Mouse (Mus musculus) ES-E14 (cell line): ENCODE measurements at regions not wholly inside any gene's neighbourhood (a gene's known extent, or its start where the extent isn't known, plus 50 kb on each side); places are given as distances from the start of the nearest gene placed in this dataset.

ENCODE experiments used
- DNase-seq: peaks from one replicate; pipeline ENCODE4 v3.0.0-alpha.2; 2013; ENCODE audit warnings: low read depth, low spot score
- H3K27ac ChIP-seq: 2 replicates; pipeline ENCODE4 v1.5.1; 2012; ENCODE audit warnings: low read depth, mild to moderate bottlenecking, low read length, moderate library complexity, mixed read lengths; ENCODE audit not compliant: poor library complexity, insufficient read depth, severe bottlenecking
- H3K36me3 ChIP-seq: 2 replicates; pipeline ENCODE4 v1.6.1; 2012; ENCODE audit warnings: mild to moderate bottlenecking, low read length, moderate library complexity, mixed read lengths; ENCODE audit not compliant: control insufficient read depth, poor library complexity, insufficient read depth, severe bottlenecking
- H3K4me1 ChIP-seq, 2 experiments: fragments of 150-350 bp in 1 of 2; sonication (generic) in 1 of 2; 2 replicates each; pipeline ENCODE4 v1.6.1; 2012; ENCODE audit warnings: low read length in 2 of 2, mild to moderate bottlenecking in 1 of 2, mixed read lengths in 1 of 2; ENCODE audit not compliant: control insufficient read depth in 2 of 2, insufficient read depth in 2 of 2, poor library complexity in 1 of 2
- H3K4me3 ChIP-seq, 2 experiments: fragments of 150-350 bp in 1 of 2; sonication (generic) in 1 of 2; 2 replicates each; pipeline ENCODE4 v1.5.1; 2012; ENCODE audit warnings: low read length in 2 of 2, low read depth in 1 of 2, mild to moderate bottlenecking in 1 of 2, mixed read lengths in 1 of 2; ENCODE audit not compliant: insufficient read depth in 1 of 2, poor library complexity in 1 of 2, severe bottlenecking in 1 of 2
- H3K9ac ChIP-seq: 2 replicates; pipeline ENCODE4 v1.6.1; 2012; ENCODE audit warnings: low read depth, mild to moderate bottlenecking, low read length, mixed read lengths; ENCODE audit not compliant: poor library complexity, insufficient read depth, severe bottlenecking
- H3K9me3 ChIP-seq: fragments of 150-350 bp; sonication (generic); 2 replicates; pipeline ENCODE4 v1.6.1; 2012; ENCODE audit warnings: low read depth, mild to moderate bottlenecking, low read length; ENCODE audit not compliant: control insufficient read depth, insufficient read depth
- CHD2 ChIP-seq: IDR thresholded peaks from 2 replicates; pipeline ENCODE4 v1.6.1; 2014; ENCODE audit warnings: mild to moderate bottlenecking, low read depth, low read length, inconsistent platforms
- HCFC1 ChIP-seq: IDR thresholded peaks from 2 replicates; pipeline ENCODE4 v1.6.1; 2012; ENCODE audit warnings: low read length, inconsistent platforms, borderline replicate concordance; ENCODE audit not compliant: insufficient read depth
- MAFK ChIP-seq: IDR thresholded peaks from 2 replicates; pipeline ENCODE4 v1.6.1; 2014; ENCODE audit warnings: mild to moderate bottlenecking, low read depth, low read length, inconsistent platforms; ENCODE audit not compliant: insufficient read depth
- ZC3H11A ChIP-seq: IDR thresholded peaks from 2 replicates; pipeline ENCODE4 v1.6.1; 2012; ENCODE audit warnings: low read depth, mild to moderate bottlenecking, inconsistent platforms, low read length, borderline replicate concordance
- ZNF384 ChIP-seq: IDR thresholded peaks from 2 replicates; pipeline ENCODE4 v1.6.1; 2012; ENCODE audit warnings: low read depth, low read length, inconsistent platforms
- in situ Hi-C, 2 experiments: fragments of 600-800 bp; cut with MboI; formaldehyde crosslinking; loops; one replicate each; pipeline ENCODE4 v1.15.1; 2025; ENCODE audit warnings: low sequenced_read_pairs in 2 of 2, inconsistent platforms in 1 of 2; ENCODE audit not compliant: unreplicated experiment in 2 of 2

GRCm38 (mm10) chr10:118041068-118041467 is 100.5 kb upstream of the Mdm1 start:
- Histone ChIP-seq H3K9ac (no peak overlapping the region), H3K9me3 (no peaks in the 10 kb centered on the region), H3K27ac (no peak overlapping the region), H3K4me1 (peaks cover 2 to 4% of the 10 kb centered on the region in 2 experiments; a peak in 2 of 4 replicates), H3K36me3 (no peaks in the 10 kb centered on the region), H3K4me3 (no peak overlapping the region)
- no peak for TF ChIP-seq CHD2
- in situ Hi-C loops: no loop called here
- no peak for DNase-seq

GRCm38 (mm10) chr10:118043761-118044160 is 97.8 kb upstream of the Mdm1 start:
- DNase-seq: no peak
- no peak overlapping the region for H3K9ac ChIP-seq
- H3K27ac ChIP-seq: no peak overlapping the region
- peaks cover 2 to 6% of the 10 kb centered on the region in 2 experiments; a peak in 2 of 4 replicates for H3K4me1 ChIP-seq
- no peak overlapping the region for H3K4me3 ChIP-seq
- H3K36me3 ChIP-seq: no peaks in the 10 kb centered on the region
- in situ Hi-C loops: no loop called here
- no peaks in the 10 kb centered on the region for H3K9me3 ChIP-seq
- TF ChIP-seq ZC3H11A (no peak), ZNF384 (no peak), HCFC1 (no peak), CHD2 (no peak)

GRCm38 (mm10) chr10:118044840-118045239 is 96.8 kb upstream of the Mdm1 start:
- no peaks in the 10 kb centered on the region for H3K9me3 ChIP-seq
- H3K36me3 ChIP-seq: no peaks in the 10 kb centered on the region
- H3K27ac ChIP-seq: no peak overlapping the region; the same call in 1 of the 2 replicates
- peak; percentile 59 for DNase-seq
- H3K9ac ChIP-seq: no peak overlapping the region
- peaks cover 2 to 6% of the 10 kb centered on the region in 2 experiments; a peak in 2 of 4 replicates for H3K4me1 ChIP-seq
- in situ Hi-C loops: no loop called here
- no peak overlapping the region for H3K4me3 ChIP-seq
- TF ChIP-seq CHD2 (peak; percentile 58; the same call in 1 of the 2 replicates), ZNF384 (no peak)

GRCm38 (mm10) chr10:118045427-118045826 is 96.2 kb upstream of the Mdm1 start:
- TF ChIP-seq ZNF384 (no peak), MAFK (no peak), HCFC1 (no peak), CHD2 (no peak), ZC3H11A (no peak)
- H3K9me3 ChIP-seq: no peaks in the 10 kb centered on the region
- peak overlapping the region; percentile 33; the same call in 1 of the 2 replicates for H3K27ac ChIP-seq
- in situ Hi-C loops: no loop called here
- no peak overlapping the region for H3K4me3 ChIP-seq
- H3K9ac ChIP-seq: no peak overlapping the region
- no peaks in the 10 kb centered on the region for H3K36me3 ChIP-seq
- H3K4me1 ChIP-seq: peaks cover 2 to 6% of the 10 kb centered on the region in 2 experiments; a peak in 2 of 4 replicates
- no peak for DNase-seq

- Histone ChIP-seq H3K4me1 (peaks cover 2 to 6% of the 10 kb centered on the region in 2 experiments; a peak in 2 of 4 replicates), H3K9me3 (no peaks in the 10 kb centered on the region), H3K27ac (no peak overlapping the region), H3K36me3 (no peaks in the 10 kb centered on the region), H3K4me3 (no peak overlapping the region), H3K9ac (no peak overlapping the region)
- TF ChIP-seq ZNF384: no peak
- no peak for TF ChIP-seq HCFC1
- no peak for TF ChIP-seq ZC3H11A
- no peak for TF ChIP-seq MAFK
- TF ChIP-seq CHD2: no peak
- DNase-seq: no peak
- in situ Hi-C loops: no loop called here
Observed at GRCm38 (mm10) chr10:118046328-118046727, 95.3 kb upstream of the Mdm1 start.
